Mouse (Mus musculus) spleen, embryonic (tissue): ENCODE results near the gene Sh3bgrl.

Experiments
- CTCF ChIA-PET: fragments of 350-600 bp; sonication (Branson Sonifier 250); formaldehyde crosslinking; loops from one replicate; lab custom pipeline; 2022; lab: Charles Lee

Sh3bgrl gene

GRCm38 (mm10) chrX:109095245-109096242 is at the start of gene Sh3bgrl:
Gene Sh3bgrl, plus strand, starts transcription at chrX:109095365.
- CTCF ChIA-PET, result interaction anchor here (0.6 kb wide), 1 partner anchor 295 kb away, joined by 10 read pairs; no protein-coding TSS in a partner anchor

GRCm38 (mm10) chrX:109047773-109048172 is 47.4 kb upstream of the Sh3bgrl start:
- CTCF ChIA-PET, result no interaction called here

GRCm38 (mm10) chrX:109071719-109072118 is 23.4 kb upstream of the Sh3bgrl start:
- CTCF ChIA-PET, result no interaction called here

GRCm38 (mm10) chrX:109075716-109076115 is 19.4 kb upstream of the Sh3bgrl start:
- CTCF ChIA-PET, result interaction anchor here (0.6 kb wide), 1 partner anchor 297 kb away, joined by 4 read pairs; no protein-coding TSS in a partner anchor

GRCm38 (mm10) chrX:109076355-109076754 is 18.8 kb upstream of the Sh3bgrl start:
- CTCF ChIA-PET, result interaction anchor here (0.6 kb wide), 1 partner anchor 297 kb away, joined by 4 read pairs; no protein-coding TSS in a partner anchor

- CTCF ChIA-PET, result interaction anchor here (0.7 kb wide), 1 partner anchor 114 kb away, joined by 8 read pairs; no protein-coding TSS in a partner anchor
Measured at GRCm38 (mm10) chrX:109079354-109079753, 15.8 kb upstream of the Sh3bgrl start.

- CTCF ChIA-PET, result no interaction called here
Measured at GRCm38 (mm10) chrX:109087073-109087472, 8.1 kb upstream of the Sh3bgrl start.

- CTCF ChIA-PET, result interaction anchor here (0.6 kb wide), 1 partner anchor 111 kb away, joined by 3 read pairs; no protein-coding TSS in a partner anchor
Measured at GRCm38 (mm10) chrX:109094800-109095199, 365 bp upstream of the Sh3bgrl start.

GRCm38 (mm10) chrX:109098511-109098910 is 3.3 kb downstream of the Sh3bgrl start:
- CTCF ChIA-PET, result no interaction called here

GRCm38 (mm10) chrX:109100441-109100840 is 5.3 kb downstream of the Sh3bgrl start:
- CTCF ChIA-PET, result no interaction called here

GRCm38 (mm10) chrX:109108117-109108805 is 13.1 kb downstream of the Sh3bgrl start:
- CTCF ChIA-PET, result no interaction called here

GRCm38 (mm10) chrX:109112885-109113284 is 17.7 kb downstream of the Sh3bgrl start:
- CTCF ChIA-PET, result no interaction called here

- CTCF ChIA-PET, result no interaction called here
Measured at GRCm38 (mm10) chrX:109113401-109114280, 18.5 kb downstream of the Sh3bgrl start.

GRCm38 (mm10) chrX:109119829-109120826 is 25.0 kb downstream of the Sh3bgrl start:
- CTCF ChIA-PET, result no interaction called here

GRCm38 (mm10) chrX:109121161-109121560 is 26.0 kb downstream of the Sh3bgrl start:
- CTCF ChIA-PET, result no interaction called here

- CTCF ChIA-PET, result no interaction called here
Measured at GRCm38 (mm10) chrX:109122670-109123069, 27.5 kb downstream of the Sh3bgrl start.

- CTCF ChIA-PET, result no interaction called here
Measured at GRCm38 (mm10) chrX:109123762-109124161, 28.6 kb downstream of the Sh3bgrl start.

GRCm38 (mm10) chrX:109126847-109127246 is 31.7 kb downstream of the Sh3bgrl start:
- CTCF ChIA-PET, result no interaction called here

- CTCF ChIA-PET, result no interaction called here
Measured at GRCm38 (mm10) chrX:109127551-109128088, 32.5 kb downstream of the Sh3bgrl start.
